Mouse (Mus musculus): Measurements from ENCODE around the gene Unc79.

Gene Unc79

DNA sequence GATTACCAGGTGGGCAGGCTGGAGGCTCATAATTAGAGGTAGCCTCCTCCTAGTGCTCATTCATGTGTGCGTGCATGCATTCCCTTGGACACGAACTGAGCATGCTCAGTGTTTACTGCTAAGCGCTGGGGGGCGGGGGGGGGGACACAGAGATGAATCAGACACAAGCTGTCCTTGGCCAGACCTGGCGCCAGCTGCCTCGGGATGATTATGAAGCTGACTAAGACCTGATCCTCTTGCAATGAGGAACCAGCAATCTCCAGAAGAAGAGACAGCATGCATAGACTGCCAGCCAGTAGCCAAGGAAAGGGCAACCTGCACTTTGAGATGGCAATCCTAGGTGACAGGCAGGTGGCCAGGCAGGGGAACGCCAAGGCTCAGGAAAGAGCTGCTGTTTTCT is 256.9 kb downstream of the Unc79 start:
- no peak for DNase-seq (ENCODE audit: low read depth, low spot score)

DNA sequence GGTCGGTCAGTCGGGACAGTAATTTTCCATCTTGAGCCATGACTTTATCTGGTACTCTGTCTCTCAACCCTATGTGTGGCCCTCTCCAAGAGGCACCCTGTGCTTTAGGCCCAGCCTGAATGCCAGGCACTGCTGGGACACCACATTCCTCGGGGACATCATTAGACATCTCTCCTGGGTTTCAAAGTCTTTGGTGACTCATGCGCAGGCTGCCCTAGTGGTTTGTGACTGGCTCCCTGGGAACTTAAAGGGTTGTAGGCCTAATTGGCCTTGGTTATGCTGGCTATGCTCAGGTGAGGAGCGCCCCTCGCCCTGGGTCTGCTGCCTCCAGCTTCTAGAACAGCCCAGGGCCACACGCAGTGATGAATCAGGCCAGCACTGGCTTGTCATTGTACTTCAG is 260.9 kb downstream of the Unc79 start:
- DNase-seq (ENCODE audit: low read depth, low spot score) = no peak

DNA sequence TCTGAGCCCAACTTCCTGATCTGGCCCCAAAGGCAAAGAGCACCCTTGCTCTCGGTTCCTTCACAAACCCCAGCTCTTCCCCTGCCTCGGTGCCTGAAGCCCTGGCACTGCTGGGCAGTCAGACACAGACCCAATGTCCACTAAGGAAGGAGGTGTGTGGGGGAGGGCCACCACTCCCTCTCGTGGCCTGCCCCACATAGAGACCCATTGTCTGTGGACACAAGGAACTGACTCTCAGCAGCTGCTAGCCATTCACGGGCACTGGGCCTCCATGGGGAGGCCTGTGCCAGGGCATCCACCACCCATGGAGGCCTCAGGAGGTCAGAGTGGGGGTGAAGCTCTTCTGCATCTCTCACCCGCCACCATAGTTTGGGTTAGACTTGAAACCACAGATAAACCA is 262.4 kb downstream of the Unc79 start:
- no peak for DNase-seq (ENCODE audit: low read depth, low spot score)

DNA sequence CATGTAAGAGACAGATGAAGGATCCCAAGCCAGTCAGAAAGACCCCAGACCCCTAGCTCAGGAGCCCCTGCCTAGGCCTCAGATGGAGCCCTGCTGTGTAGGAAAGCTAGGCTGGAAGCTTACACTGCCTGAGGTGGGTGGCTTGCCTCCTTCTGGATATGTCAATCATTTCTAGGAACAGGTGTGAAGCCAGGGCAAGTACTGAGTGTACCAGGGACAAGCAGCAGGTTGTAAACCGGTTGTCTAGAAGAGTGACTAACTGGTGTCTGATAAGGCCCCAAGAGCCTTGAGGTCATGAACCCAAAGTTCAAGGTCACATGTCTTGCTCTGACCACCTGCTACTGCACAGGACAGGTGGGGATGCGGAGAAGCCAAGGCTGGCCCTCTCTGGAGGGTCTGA is 264.9 kb downstream of the Unc79 start:
- DNase-seq (ENCODE audit: low read depth, low spot score) = no peak

GRCm38 (mm10) chr12:103214270-103214669 is 265.6 kb downstream of the Unc79 start:
- DNase-seq (ENCODE audit: low read depth, low spot score) = no peak

GRCm38 (mm10) chr12:103214797-103215196 is 266.1 kb downstream of the Unc79 start:
- no peak for DNase-seq (ENCODE audit: low read depth, low spot score)

GRCm38 (mm10) chr12:103215877-103216610 is 267.4 kb downstream of the Unc79 start:
- DNase-seq (ENCODE audit: low read depth, low spot score) = no peak

DNA sequence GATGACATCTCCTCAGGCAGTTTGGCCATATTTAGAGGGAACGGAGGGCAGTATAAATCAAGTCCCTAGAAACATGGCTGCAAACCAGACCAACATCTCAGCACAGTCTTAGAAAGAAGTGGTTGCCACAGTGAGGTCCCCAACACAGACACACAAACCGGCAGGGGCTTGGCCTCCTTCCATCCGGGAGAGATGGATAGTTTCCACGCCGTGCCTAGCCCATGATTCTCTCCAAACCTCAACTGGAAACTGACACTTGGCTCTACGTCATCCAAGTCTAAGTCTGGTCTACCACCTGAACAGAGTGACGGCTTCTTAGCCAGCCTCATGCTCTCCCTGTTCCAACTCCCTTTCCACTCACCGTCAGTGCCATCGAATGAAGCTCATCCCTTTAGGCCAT is 275.0 kb downstream of the Unc79 start:
- DNase-seq (ENCODE audit: low read depth, low spot score) = no peak

DNA sequence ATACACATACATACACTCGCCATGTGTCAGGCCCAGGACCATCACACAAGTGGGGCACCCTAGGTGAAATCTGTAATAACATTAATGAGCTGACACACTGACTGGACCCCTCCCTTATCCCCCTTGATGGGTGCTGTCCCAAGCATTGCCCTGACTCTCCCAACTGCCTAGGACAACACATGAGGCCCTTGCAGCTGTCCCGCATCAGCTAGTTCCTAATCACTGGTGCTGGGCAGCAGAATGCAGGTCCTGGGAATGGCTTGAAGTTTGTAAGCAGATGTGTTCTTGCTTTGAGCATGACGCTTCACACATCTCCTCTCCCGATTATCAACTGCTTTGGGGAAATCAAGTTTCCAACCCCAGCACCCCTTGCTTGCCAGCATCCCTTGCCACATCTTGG is 277.5 kb downstream of the Unc79 start:
- DNase-seq (ENCODE audit: low read depth, low spot score) = no peak

DNA sequence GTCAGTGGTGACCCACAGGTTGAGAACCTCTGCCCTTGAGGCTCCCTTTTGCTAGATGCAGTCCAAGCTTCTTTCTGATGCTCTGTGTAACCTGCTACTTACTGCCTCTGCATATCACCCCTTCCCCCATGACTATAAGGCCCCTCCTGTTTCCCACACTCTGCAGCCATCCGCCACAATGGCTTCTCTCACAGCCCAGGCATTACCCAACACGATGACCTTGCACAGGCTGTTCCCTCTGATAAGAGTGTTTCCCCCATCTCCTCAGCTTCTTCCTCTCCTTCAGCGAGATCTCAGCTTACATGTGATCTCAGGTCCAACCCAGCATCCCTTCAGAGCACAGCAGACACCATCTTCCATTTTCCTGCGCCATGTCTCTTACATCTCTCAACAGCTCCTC is 280.4 kb downstream of the Unc79 start:
- no peak for DNase-seq (ENCODE audit: low read depth, low spot score)
